Mouse (Mus musculus): ENCODE results near the gene Phf1.

The Phf1 gene

DNA sequence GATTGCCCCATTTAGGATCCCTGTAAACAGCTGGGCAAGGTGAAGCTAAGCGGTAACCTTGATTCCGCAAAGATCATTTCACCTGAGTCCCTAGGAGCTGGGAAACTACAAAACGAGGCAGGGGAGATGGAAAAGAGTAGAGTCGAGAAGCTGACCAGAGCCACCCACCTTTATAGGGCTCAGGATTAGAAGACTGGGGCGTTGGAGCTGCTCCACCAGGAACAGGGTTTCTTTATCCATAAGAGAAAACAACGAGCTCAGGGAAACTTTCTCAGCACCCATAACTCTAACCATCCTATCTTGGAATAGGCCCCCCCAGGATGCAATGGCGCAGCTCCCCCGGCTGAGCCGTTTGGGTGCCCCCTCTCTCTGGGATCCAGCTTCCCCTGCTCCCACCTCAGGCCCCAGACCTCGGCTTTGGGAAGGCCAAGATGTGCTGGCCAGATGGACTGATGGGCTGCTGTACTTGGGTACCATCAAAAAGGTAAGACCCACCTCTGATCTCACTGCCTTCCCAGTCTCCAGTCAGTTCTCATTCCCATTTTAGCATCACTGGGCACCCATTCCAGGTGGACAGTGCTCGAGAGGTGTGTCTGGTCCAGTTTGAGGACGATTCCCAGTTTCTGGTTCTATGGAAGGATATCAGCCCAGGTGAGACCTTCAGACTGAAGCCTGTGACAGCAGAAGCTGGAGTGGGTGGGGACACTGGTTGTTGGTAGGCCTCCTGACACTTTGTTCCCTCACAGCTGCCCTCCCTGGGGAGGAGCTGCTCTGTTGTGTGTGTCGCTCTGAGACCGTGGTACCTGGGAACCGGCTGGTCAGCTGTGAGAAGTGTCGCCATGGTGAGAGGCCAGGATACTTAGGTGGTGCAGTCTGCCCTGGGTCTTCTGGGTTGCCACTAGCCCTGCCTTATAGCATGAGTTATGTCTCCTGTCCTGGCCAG, 1.3 kb downstream of the Phf1 start:
- no peak for DNase-seq (ENCODE audit: low read depth, low spot score)

DNA sequence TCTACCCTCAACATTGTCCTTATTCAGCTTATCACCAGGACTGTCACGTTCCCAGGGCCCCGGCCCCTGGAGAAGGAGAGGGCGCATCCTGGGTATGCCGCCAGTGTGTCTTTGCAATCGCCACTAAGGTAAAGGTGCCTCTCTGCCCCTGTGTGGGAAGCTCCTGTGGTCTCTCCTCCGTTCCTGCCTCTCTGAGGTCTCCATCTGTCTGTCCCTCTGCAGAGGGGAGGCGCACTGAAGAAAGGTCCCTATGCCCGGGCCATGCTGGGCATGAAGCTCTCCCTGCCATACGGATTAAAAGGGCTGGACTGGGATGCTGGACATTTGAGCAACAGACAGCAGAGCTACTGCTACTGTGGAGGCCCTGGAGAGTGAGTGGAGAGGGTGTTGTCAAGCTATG, 2.2 kb downstream of the Phf1 start:
- DNase-seq (ENCODE audit: low read depth, low spot score) = no peak

DNA sequence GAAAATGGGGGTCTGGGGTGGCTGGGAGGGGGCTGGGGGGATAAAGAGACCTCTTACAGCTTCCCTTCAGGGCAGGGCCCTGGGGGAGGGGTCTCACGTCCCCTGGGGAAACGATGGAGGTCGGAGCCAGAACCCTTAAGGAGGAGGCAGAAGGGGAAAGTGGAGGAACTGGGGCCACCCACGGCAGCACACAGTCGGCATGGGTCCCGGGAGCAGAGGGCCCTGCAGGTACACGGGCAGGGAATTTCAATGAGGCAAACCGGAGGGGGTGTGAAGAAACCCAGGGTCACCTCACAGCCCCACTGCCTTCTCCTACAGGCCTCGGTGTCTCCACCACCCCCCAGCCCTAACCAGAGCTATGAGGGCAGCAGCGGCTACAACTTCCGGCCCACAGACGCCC, 3.6 kb downstream of the Phf1 start:
- no peak for DNase-seq (ENCODE audit: low read depth, low spot score)

DNA sequence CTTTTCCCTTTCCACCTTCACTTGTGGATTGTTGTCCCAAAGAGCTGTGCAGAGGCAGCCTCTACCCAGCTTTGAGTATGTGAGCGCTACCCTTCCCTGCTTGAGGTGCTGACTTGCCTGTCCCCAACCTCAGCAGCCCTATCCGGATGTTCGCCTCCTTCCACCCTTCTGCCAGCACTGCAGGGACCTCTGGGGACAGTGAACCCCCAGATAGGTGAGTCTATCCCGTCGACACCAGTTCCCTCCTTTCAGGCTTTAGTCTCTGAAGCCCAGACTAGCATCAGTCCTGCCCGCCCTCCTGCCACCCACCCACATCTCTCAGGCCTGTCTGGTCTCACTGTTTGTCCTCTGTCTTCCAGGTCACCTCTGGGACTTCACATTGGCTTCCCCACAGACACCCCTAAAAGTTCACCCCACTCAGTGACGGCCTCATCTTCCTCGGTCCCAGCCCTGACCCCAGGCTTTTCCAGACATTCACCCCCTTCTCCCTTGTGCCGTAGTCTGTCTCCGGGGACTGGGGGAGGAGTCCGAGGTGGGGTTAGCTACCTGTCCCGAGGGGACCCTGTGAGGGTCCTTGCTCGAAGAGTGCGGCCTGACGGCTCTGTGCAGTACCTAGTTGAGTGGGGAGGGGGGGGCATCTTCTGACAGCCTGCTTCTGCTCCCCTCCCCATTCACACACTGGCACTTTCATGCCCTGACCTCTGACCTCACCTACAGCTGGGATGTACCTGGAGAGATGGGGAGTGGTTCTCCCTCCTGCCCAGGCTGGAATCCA, 4.3 kb downstream of the Phf1 start:
- DNase-seq (ENCODE audit: low read depth, low spot score) = no peak

DNA sequence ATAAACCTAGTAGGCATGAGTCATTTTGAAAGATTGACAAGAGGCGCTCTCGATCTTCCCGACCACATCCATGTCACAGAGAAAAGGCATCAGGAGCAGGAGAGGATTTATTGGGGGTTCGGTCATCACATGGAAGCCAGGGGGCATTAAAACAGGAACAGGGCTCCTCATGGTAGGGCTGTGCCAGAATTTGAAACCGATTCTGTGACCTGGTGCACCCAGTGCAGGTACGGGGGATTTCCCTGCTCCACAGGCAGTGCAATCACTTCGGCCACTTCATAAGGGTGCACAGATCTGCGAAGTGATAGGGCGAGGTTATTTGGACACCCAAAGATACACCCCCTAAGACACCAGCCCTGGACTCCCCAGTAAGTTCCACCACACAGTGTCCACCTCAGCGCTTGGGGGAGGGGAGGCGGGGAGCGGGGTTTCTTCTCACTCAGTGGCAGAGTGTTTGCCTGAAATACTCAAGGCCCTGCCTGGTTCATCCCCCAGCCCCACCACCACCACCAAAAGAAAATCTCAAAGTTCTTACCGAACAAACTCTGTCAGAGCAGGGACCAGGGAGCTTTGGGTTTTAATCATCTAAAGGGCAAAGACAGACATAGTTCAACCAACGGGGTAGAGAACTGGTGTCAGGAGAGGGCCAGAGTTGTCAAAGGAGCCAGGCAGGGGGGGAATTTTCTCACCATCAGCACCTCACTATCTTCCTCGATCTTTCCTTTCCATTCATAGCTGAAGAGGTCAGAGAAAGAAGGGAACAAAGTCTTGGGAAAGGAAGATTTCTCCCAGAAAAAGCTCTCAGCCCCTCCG, 5.2 kb downstream of the Phf1 start:
- peak; percentile 42 for DNase-seq (ENCODE audit: low read depth, low spot score)

DNA sequence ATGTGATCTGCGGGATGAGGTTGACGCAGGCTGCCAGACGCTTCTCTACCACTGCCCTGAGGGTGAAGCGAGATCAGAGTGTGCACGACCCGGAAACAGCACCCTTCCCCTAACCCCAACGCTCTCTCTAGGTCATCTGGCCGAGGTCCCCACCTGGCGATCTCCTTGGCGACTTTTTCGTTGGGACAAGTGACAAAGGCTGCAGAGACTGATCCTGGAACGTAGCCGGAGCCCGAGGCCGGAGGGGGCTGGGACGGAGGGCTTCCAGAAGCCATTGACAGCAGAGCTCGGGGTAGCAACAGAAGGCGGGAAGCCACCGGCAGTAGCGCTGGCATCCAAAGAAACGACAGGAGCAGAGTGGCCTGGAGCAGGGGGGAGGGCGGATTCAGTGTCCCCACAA, 5.9 kb downstream of the Phf1 start:
- no peak for DNase-seq (ENCODE audit: low read depth, low spot score)

DNA sequence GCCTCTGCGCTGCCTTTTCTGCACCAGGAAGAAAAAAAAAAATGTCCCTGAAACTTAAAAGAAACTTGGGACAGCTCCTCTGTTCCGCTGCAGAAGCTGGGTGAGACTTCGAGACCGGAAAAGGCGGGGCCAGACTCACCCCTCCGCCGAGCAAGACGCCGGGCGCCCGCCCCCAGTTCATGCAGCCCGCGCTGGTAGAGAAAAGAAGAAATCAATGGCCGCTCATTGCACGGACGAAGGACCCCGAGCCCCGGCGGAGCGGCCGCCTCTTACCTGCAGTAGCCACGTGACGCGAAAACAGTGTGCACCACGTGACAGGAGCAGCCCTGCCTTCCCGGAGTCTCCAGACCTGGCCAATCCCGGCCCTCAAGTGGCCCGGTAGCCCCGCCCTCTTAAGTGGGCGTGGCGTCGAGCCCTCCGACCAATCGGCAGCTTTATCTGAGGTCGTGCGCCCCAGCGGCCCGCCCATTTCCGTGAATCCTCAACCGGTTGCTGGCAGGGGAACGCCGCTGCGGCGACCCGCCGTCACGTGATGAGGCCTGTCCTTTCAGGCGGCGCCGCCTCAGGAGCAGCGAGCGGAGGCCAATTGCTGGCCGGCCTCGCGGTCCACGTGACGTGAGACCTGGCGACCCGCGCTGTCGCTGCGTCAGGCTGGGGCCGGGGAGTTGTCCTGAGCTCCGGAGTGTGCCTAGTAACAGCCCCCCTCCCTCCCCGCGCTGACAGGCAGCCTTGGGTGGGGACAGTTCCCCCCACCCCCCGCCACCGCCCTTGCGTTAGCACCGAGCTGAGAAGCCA, 6.5 kb downstream of the Phf1 start, which contains the start of gene Cuta:
TSS of gene Cuta (minus strand) at position 392 of the 795 bp plus-strand sequence.
- peak; percentile 99 for DNase-seq (ENCODE audit: low read depth, low spot score)

DNA sequence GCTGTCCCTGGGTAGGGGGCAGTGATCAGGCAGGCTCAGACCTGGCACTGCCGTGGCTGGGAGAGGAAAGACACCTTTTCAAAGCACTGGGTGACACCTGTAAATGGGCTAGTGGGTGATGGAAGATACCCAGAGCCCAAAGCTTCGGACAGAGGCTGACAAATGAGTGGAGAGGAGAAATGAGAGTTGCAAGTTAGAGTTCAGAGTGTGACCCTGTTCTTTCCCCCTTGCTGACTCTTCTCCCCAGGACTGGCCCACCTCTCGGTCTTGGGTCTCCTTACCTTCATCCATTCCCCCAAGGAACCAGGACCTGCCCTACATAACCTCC, 7.1 kb downstream of the Phf1 start:
- DNase-seq (ENCODE audit: low read depth, low spot score) = no peak

DNA sequence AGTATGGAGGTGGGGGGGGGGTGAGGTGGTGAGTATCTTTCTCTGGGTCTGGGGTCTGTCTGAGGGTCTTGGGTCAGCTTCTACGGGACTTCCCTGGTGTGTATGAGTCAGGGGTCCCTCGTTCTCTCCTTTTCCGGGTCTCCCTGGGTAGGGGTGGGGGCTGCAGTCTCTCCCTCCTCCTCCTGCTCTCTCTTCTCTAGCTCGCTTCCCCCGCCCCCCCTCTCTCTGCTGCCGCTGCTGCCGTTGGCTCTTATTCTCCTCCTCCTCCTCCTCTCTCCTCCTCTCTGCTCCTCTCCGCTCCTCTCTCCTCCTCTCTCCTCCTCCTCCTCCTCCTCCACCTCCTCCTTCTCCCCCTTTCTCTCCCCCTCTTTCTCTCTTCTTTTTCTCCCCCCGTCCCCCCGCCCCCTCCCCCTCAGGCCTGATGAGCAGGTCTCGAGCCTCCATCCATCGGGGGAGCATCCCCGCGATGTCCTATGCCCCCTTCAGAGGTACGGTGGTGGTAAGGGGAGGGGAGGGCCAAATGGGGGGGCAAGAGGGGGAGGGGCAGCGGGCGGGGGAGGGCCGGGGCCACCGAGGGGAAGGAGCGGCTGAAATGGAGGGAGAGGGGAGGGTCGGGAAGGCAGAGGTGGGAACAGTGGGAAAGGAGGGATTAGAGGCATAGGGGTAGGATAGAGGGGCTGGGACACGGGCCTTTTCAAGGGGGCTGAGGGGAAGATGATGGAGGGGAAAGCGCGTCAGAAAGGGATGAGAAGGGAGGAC, 8.4 kb downstream of the Phf1 start, which contains the start of gene Syngap1:
TSS of gene Syngap1 (plus strand) at position 223 of the 759 bp plus-strand sequence.
- DNase-seq (ENCODE audit: low read depth, low spot score) = peak; percentile 50

DNA sequence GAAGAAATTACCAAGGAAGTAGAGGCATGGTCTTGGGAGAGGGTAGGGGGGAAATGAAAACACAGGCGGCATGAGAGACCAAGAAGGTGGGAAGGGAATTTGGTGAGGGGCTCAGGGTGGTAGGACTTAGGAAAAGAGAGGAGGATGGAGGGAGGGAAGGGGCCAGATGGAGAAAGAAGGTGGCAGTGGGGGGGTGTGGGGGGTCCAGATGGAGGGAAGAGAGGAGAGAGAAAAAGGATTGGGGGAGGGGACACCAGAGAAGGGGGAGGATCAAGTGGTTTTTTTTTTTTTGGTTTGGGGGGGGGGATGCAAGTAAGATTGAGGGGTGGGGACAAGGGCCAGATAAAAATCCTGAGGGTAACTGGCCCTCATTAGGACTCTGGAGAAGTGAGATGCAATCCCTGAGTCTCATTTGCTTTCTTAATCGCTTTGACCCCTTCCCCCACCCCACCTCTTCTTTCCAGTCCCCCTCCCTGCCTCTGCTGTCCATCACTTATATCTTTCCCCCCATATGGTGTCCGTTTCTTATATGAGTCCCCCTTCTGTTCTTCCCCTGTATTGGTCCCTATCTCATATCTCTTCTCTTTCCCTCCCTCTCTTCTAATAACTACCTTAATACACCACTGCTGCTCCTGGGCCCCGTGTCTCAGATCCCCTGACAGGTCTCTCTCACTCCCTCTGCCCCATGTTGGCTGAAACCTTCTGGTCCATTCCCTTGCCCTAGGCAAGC, 9.2 kb downstream of the Phf1 start:
- DNase-seq (ENCODE audit: low read depth, low spot score) = peak; percentile 27

DNA sequence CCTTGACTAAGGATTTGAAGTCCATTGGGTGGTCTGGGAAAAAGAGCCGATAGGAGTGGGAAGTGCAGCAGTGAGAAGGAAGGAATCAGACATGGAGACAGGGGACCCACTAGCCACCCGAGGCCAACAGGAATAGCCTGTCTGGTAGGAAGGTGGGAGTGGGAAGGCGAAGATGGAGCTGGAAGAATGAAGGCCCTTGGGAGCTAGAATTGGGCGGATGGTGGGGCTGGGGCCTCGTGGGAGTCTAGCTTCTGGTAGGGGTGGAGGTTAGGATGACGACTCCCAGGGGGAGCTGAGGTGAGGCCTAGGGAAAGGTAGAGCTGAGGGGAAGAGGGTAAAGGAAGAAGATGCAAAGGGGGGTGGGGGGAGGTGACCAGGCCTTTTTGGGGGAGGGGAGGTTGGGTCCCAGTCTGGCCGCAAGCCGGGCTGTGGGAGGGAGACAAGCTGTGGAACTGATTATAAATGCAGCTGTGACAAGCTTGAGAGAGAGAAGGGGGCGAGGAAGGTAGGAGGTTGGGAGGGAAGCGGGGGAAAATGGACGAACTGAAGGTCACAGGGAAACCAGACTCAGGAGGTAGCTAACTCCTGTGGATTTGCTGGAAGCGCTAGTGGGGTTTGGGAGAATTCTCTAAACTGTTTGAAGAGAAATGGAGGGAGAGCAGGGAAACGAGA, 13.1 kb downstream of the Phf1 start:
- no peak for DNase-seq (ENCODE audit: low read depth, low spot score)

DNA sequence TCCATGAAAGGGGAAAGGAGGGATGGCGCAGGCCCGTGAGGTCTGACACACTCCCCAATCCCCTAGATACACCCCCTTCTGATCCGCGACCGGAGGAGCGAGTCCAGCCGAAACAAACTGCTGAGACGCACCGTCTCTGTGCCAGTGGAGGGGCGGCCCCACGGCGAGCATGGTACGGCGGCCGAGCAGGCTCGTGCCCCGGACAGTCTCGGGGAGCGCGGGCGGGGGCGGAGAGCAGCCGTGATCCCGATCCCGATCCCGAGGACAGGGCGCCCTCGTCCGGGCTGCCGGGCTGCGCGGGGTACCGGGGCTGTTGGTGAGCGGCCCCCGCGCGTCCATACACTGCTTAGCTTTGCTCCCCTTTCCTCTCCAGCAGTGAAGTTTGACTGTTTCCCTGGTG, 13.7 kb downstream of the Phf1 start:
- DNase-seq (ENCODE audit: low read depth, low spot score) = no peak

DNA sequence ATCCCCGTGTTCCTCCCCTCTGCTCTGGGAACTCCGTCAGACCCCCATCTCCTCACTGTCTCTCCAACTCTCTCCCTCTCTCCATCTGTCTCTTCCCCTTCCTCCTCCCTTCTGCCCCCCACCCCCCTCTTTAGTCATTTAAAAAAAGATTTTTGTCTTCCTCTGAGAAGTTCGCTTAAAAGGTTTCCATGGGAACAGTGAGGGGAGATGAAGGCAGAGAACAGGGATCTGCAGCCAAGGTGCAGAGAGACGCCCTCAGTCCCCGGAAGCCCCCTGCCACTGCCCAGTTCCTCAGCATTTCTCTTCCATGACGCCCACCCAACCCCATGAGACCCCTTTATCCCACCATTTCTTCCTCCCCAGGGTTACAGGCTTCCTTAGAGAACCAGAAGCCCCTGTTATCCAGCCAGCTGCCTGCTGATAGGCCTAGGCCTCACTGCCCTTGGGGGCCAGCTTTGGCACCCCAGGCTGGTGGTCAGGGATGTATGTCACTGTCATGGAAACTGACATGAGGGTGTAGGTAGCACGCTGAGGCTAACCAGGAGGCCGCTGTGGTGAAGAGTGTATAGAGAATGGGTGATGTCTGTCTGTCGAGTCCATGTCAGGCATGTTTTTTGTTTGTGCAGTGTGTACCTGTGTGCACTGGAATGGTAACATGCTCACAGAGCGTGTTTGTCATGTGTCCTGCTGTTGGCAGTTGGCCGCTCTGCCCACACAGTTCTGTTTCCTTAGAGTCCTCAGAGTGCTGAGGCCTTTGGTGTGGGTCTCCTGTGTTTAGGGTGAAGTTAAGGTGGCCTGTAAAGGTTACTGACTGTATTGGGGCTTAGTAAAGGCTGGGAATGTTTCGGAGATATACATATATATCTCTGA, 14.6 kb downstream of the Phf1 start:
- DNase-seq (ENCODE audit: low read depth, low spot score) = no peak

DNA sequence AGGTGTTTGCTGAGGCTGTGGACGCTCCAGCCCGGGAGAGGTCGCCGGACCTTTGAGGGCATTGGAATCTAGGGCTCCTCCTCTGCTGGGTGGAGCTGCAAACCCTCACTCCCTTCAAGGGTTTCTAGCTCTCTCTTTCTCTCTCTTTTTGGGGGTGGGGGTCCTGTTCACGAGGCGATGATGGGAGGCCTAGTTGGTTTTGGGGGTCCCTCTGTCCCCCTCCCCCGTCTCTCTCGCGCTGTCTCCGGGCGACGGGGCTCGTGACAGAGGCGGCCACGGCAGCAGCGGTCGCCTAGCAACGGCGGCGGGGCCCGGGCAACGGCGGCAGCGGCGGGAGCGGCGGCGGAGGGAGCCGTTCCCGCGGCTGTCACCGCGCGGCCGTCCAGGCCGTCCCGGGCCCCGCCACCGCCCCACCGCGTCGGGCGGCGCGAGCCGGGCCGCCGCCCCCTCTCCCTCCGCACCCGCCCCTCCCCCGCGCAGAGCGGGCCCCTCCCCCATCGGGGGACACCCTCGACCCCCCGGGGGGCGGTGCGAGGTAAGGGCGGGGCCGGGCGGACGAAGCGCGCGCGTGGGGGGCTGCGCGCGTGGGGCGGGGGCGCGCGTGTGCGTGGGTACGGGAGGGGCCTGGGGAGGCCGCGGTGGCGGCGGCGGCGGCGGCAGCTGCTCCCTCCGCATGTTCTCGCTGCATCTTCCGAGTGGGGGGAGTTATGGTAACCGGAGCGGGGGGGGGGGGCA, 15.6 kb downstream of the Phf1 start:
- DNase-seq (ENCODE audit: low read depth, low spot score) = peak; percentile 56

DNA sequence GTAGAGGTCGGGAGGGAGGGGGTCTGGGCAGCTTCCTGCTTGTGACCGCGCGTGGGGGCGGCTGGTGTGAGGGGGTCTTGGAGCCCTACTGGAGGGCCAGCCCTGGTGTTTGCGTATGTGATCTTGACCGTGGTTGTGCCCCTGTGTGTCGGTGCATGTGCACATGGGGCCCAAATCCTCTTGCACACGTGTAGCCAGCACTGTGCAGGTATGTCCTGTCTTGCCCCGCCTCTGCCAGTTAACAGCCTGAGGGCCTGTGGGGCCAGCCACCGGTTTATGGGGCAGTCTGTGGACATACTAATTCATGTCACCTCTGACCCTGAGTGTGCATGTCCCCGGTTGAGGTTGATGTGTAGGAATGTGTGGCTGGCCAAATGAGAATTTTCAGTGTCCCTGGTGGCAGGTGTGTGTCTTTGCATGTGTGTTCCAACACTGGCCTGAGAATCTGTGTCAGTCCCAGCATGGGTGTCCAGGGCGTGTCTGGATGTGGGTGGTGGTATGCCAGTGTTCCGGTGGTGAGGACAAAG, 16.3 kb downstream of the Phf1 start:
- peak; percentile 74 for DNase-seq (ENCODE audit: low read depth, low spot score)

DNA sequence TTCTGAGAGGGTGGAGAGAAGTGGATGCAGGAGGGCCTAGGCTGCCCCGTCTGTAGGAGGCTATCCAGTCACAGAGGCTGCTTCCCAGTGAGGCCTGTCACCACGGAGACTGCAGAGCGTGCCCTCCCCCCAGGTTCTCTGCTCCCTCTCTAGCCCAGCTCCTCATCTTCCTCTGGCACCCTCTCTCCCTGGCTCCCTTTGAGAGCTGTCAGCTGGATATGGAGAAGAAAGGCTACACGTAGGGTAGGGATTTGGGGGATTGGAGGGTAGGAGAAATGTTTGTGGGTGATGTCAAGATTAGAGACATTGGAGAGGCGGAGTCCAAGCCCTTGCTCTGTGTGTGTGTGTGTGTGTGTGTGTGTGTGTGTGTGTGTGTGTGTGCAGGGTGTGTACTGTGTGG, 17.0 kb downstream of the Phf1 start:
- no peak for DNase-seq (ENCODE audit: low read depth, low spot score)
